Mouse (Mus musculus) liver, adult 2 months (tissue): ENCODE results near the gene Rbmxl1.

Experiments
- CTCF ChIP-seq: fragments of 200-500 bp; IDR thresholded peaks from 2 replicates; pipeline ENCODE4 v1.5.1; 2011; ENCODE audit warnings: low read depth, low read length, control low read depth
- POLR2A ChIP-seq: fragments of 200-500 bp; IDR thresholded peaks from 2 replicates; pipeline ENCODE4 v1.6.1; 2011; ENCODE audit warnings: low read length, control low read depth; ENCODE audit not compliant: insufficient read depth; ENCODE audit errors: extremely low read depth

DNA sequence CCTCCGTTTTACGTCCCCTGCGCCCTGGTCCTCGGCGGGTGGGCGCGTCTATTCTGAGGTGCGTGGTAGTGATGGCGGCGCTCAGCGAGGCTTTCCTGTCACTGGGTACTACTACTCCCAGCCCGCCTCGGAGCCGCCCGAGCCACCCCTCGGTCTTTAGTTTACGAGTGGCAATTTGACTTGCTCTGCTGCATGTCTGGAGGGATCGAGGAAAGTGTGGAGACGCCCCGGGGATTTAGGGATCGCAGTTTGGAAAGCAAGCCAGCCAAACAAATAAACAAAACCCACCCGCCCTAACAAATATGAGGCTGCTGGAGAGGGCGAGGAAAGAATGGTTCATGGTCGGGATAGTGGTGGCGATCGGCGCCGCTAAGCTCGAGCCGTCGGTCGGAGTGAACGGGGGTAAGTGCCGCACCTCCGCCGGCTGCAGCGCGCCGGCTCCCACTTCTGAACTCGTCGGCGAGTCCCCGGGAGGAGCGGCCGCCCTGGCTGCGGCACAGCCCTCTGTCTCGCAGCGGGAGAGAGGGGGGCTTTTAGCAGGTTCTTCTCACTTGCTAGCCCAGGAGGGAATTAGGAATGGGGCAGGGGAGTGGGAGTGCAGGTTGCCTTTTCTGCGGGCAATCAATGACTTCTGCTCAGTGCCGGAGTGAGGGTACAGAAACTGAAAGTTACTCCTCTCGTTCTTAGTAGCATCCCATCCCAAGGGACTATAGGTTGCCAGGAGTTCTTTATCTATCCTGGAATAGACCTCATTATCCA lies 754 bp upstream of the Rbmxl1 start, which contains the start of gene Slc10a7:
- TF ChIP-seq CTCF = no peak
- no peak for TF ChIP-seq POLR2A
